In genomic region chr17:6828531-6829150, GRCm38 (mm10) we compare ENCODE assay signal across 8 mouse cellular contexts. TPM values are rescaled to one million over a fixed set of nuclear protein-coding genes. Genes with fewer than 3 reads are reported as not detected.
A peak's percentile ranks its signal among the peaks of the same experiment; 100 is the strongest.
DNase-seq lines count a peak whose midpoint lies in the region; ATAC-seq lines count a peak whose summit lies in the region.

No protein-coding gene starts in this region.

- peak overlapping the region; percentile 85 to 93 for H3K27ac ChIP-seq in heart, embryonic 14.5 days (replicated peaks in 1 of 2; ENCODE audit: control insufficient read depth in 1 of 2, insufficient read depth in 1 of 2, low read depth in 2 of 2, low read length in 2 of 2)
- peak overlapping the region; percentile 98 for H3K27ac ChIP-seq in intestine, embryonic 14.5 days (ENCODE audit: low read depth)
- peak overlapping the region; percentile 94 for H3K27ac ChIP-seq in midbrain, embryonic 12.5 days (replicated peaks)

- peak overlapping the region; percentile 73 for H3K4me2 ChIP-seq in heart, embryonic 14.5 days (ENCODE audit: low read length)
- H3K4me2 ChIP-seq in intestine, embryonic 14.5 days (ENCODE audit: low read length) = peak overlapping the region; percentile 77
- H3K4me2 ChIP-seq in midbrain, embryonic 12.5 days (replicated peaks) = peak overlapping the region; percentile 75

- peak overlapping the region; percentile 49 to 67 for H3K4me3 ChIP-seq in heart, embryonic 14.5 days (ENCODE audit: control insufficient read depth in 1 of 2, insufficient read depth in 1 of 2, low read depth in 1 of 2, low read length in 2 of 2)
- H3K4me3 ChIP-seq in intestine, embryonic 14.5 days (ENCODE audit: low read depth, low read length) = peak overlapping the region; percentile 53
- H3K4me3 ChIP-seq in midbrain, embryonic 12.5 days = peak overlapping the region; percentile 64

- H3K9ac ChIP-seq in heart, embryonic 14.5 days (ENCODE audit: low read length) = peak overlapping the region; percentile 72
- H3K9ac ChIP-seq in intestine, embryonic 14.5 days (ENCODE audit: low read length) = peak overlapping the region; percentile 66
- peak overlapping the region; percentile 63 for H3K9ac ChIP-seq in midbrain, embryonic 12.5 days (replicated peaks)

- no peak for DNase-seq in heart, postnatal 25 days (ENCODE audit: low spot score)
- DNase-seq in ZHBTc4 (ENCODE audit: low read depth, low spot score) = peak; percentile 60
- no peak for DNase-seq in intestine, embryonic 14.5 days (ENCODE audit: low spot score)
- DNase-seq in layer of hippocampus, postnatal 36 days = no peak
- DNase-seq in urinary bladder, postnatal 14 days (ENCODE audit: low spot score) = no peak
- no peak for DNase-seq in gastrocnemius, postnatal 36 days

- ATAC-seq in heart, embryonic 14.5 days (ENCODE audit: insufficient number of reproducible peaks, insufficient read depth, low FRiP score, low read depth) = no peak
- no peak for ATAC-seq in intestine, embryonic 14.5 days (replicated peaks; ENCODE audit: low FRiP score, low TSS enrichment, low read depth)
- no peak for ATAC-seq in midbrain, embryonic 12.5 days (ENCODE audit: low FRiP score, low read depth)

- no peaks in the 10 kb centered on the region for H3K36me3 ChIP-seq in heart, embryonic 14.5 days (ENCODE audit: control insufficient read depth, insufficient read depth, low read length)
- no peaks in the 10 kb centered on the region for H3K36me3 ChIP-seq in intestine, embryonic 14.5 days (ENCODE audit: control insufficient read depth, insufficient read depth, low read length)
- H3K36me3 ChIP-seq in midbrain, embryonic 12.5 days = no peaks in the 10 kb centered on the region

- no peaks in the 10 kb centered on the region for H3K27me3 ChIP-seq in heart, embryonic 14.5 days (ENCODE audit: control insufficient read depth, insufficient read depth, low read length)
- no peaks in the 10 kb centered on the region for H3K27me3 ChIP-seq in intestine, embryonic 14.5 days (replicated peaks; ENCODE audit: control insufficient read depth, insufficient read depth, low read length)
- H3K27me3 ChIP-seq in midbrain, embryonic 12.5 days = no peaks in the 10 kb centered on the region

- no peaks in the 10 kb centered on the region for H3K9me3 ChIP-seq in heart, embryonic 14.5 days (ENCODE audit: control insufficient read depth, low read length)
- H3K9me3 ChIP-seq in intestine, embryonic 14.5 days (ENCODE audit: control insufficient read depth, low read length) = no peaks in the 10 kb centered on the region
- H3K9me3 ChIP-seq in midbrain, embryonic 12.5 days = no peaks in the 10 kb centered on the region

- 60% methylated on average over 7 of the region's 7 CpGs for WGBS in heart, embryonic 14.5 days
- 59% methylated on average over 7 of the region's 7 CpGs for WGBS in intestine, embryonic 14.5 days
- 82% methylated on average over 7 of the region's 7 CpGs for WGBS in midbrain, embryonic 12.5 days

- intact Hi-C loops in heart, postnatal 25 days (cut with DNase I) = loop anchor here (2.0 kb wide), 1 partner anchor 46 kb away; the partner anchor contains the start of gene Ezr
- intact Hi-C loops in gastrocnemius, postnatal 36 days (cut with DNase I) = no loop called here

- peaks cover 4% of the 10 kb centered on the region in 2 experiments; a peak in 2 of 4 replicates for H3K4me1 ChIP-seq in heart, embryonic 14.5 days (ENCODE audit: control insufficient read depth in 2 of 2, insufficient read depth in 2 of 2, low read length in 2 of 2)
- peaks cover 12% of the 10 kb centered on the region; the same call in 1 of the 2 replicates for H3K4me1 ChIP-seq in intestine, embryonic 14.5 days (replicated peaks; ENCODE audit: control insufficient read depth, insufficient read depth, low read length)
- peaks cover 12% of the 10 kb centered on the region for H3K4me1 ChIP-seq in midbrain, embryonic 12.5 days

RNA-seq across cellular contexts. Expression of gene Ezr, which starts 46.1 kb away (rescaled TPM):
- 102 and 115 TPM in 2 replicates for polyA plus RNA-seq in heart, embryonic 14.5 days (2014; fragmentation: Nextera tagmentation; extraction: Ambion mirVana)
- total RNA-seq in heart, postnatal 25 days (2021) = 10 to 100 TPM; 39.3 to 43.6 TPM
- polyA plus RNA-seq in intestine, embryonic 14.5 days (2014; fragmentation: Nextera tagmentation; extraction: Ambion mirVana) = 159 and 176 TPM in 2 replicates
- 53.2 and 60.8 TPM in 2 replicates for polyA plus RNA-seq in midbrain, embryonic 12.5 days (2016; fragmentation: Nextera tagmentation; extraction: Ambion mirVana)
- 10 to 100 TPM; 41.7 to 50.5 TPM for total RNA-seq in layer of hippocampus, postnatal 36 days (2021)
- 1 to 10 TPM; 2.1 to 2.5 TPM for total RNA-seq in gastrocnemius, postnatal 36 days (2021)

Comparison
In these comparisons a context has a peak if more than half of its experiments do, and no peak if none do; other contexts are left out.
1. RNA of gene Ezr, which starts 46.1 kb away (total RNA-seq): 41.7 to 50.5 TPM in layer of hippocampus, postnatal 36 days and 39.3 to 43.6 TPM in heart, postnatal 25 days; 2.1 to 2.5 TPM in gastrocnemius, postnatal 36 days; every median in the first group is over 10 times any median in the second.
2. Peak in every context shown above with its lines, with median percentiles within 50 percentile points of each other: H3K27ac ChIP-seq, H3K4me2 ChIP-seq, H3K4me3 ChIP-seq and H3K9ac ChIP-seq.